Mouse (Mus musculus): ENCODE results near the gene Fkbp6. TPM values are rescaled to one million over a fixed set of nuclear protein-coding genes. Genes with fewer than 3 reads are reported as not detected.

Fkbp6 gene
- total RNA-seq, 2 experiments from 2014 or later: not detected

DNA sequence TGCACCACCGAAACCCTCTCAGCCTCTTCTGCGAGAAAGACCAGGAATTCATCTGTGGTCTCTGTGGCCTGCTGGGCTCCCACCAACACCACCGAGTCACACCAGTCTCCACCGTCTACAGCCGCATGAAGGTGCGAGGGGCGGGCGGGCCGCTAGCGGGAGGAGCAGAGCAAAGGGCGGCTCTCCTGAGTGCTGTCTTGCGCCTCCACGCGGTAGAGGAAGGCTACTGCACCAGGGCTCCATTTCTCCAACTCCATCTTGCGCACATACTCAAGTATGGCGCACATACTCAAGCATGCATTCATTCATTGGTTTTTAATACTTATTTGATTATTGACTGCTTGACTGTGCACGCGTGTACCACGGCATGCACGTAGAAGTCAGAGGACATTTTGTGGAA lies 3.7 kb upstream of the Fkbp6 start:
- no peak for ATAC-seq (ENCODE audit: poor library complexity, severe bottlenecking)

- no peak for ATAC-seq (ENCODE audit: poor library complexity, severe bottlenecking)
Measured at GRCm38 (mm10) chr5:135352995-135353394, 3.2 kb upstream of the Fkbp6 start, which contains the start of gene Trim50. Gene Trim50 (plus strand): TSS chr5:135353295.

DNA sequence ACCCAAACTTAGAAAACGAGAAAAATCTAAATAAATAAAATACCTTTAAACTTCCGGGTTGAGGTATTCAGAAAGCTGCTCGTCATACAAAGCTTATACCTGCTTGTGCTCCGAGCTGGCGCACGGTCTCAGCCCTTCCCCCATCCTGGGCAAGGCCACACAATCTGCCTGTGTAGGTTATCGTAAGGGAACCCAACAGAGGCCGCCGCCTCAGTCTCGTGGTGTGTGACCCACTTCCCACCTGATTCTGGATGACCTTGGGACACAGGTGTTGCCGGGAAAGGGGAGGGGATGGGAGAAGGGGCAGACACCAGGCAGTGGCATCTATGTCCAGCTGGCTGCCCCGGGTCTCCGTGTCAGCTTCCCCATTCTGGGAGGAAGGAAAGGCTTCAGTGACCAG lies 1.8 kb upstream of the Fkbp6 start:
- ATAC-seq (ENCODE audit: poor library complexity, severe bottlenecking): no peak

DNA sequence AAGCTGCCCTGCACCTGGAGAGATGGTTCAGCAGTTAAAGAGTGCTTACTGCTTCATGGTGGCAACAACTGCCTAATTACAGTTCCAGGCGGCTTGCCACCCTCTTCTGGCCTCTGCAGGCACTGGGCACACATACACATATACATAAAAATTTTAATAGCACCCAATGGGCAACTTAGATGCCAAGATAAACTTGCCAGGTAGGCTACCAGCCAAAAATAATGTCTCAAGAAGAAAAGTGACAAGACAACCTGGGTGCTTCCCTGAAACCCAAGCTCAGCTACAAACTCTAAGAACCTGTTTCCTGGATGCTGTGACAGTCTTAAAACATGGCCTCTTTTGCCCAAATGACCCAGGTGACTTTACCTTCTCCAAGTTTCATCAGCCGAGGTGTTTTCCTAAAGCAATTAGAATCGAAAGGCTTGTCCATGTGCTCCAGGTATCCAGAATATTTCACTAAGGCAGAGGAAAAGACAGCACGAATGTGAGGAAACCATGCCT lies 2.3 kb downstream of the Fkbp6 start:
- no peak for ATAC-seq (ENCODE audit: poor library complexity, severe bottlenecking)

GRCm38 (mm10) chr5:135346430-135346829 lies 3.4 kb downstream of the Fkbp6 start:
- no peak for ATAC-seq (ENCODE audit: poor library complexity, severe bottlenecking)

DNA sequence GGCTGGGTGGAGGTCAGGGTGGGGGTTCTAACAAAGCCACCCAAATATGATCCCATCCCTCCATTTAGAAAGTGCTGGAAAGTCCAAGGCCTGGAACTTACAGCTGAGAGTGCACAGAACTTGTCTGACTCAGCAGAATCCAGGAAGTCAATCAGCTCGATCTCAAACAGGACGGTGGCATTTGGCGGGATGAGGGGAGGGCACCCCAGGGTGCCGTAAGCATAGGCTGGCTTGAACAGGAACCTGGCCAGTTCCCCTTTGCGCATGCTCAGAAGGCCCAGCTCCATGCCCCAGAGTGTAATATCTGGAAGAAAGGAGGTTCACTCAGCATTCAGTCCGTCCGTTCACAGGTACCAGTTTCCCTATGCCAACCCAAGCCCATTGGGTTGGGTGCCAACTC lies 3.9 kb downstream of the Fkbp6 start:
- 0 out of 2 replicates have a peak, but pooled peaks have one; percentile 45 for ATAC-seq (ENCODE audit: poor library complexity, severe bottlenecking)

- ATAC-seq (ENCODE audit: poor library complexity, severe bottlenecking): no peak
Measured at GRCm38 (mm10) chr5:135337575-135337974, 12.3 kb downstream of the Fkbp6 start.

DNA sequence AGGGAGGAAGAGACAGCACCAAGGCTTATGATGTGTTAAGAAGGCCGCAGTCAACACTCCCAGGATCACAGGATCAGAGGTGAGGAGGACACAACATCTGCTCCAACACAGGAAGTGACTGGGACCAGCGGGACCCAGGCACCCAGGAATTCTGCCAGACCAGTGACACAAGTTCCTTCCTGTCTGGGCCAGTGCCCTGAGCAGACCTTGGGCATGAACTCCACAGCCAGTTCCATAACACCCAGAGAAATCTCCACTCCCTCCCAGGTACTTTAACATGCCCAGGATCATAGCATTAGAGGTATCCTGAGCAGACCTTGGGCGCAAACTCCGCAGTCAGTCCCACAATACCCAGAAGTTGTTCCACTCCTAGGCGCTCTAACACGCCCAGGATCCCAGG lies 18.7 kb downstream of the Fkbp6 start:
- no peak for ATAC-seq (ENCODE audit: poor library complexity, severe bottlenecking)

DNA sequence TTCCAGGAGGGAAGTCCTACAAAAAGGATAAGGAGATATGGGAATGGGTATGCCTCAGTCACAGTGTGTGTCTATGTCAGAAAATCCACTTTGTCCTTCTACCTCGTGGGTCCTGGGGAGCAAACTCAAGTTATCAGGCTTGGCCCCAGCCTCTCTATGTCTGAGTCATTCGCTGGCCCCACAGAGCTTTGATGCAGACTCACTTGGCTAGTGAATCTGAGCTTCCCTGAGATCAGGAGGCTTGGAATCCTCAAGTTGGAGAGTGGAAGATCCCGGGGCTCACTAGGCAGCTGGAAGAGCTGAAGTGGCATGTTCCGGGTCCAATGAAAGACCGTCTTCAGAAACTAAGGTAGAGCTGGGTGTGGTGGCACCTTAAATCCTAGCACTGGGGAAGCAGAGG lies 19.6 kb downstream of the Fkbp6 start:
- no peak for ATAC-seq (ENCODE audit: poor library complexity, severe bottlenecking)

- no peak for ATAC-seq (ENCODE audit: poor library complexity, severe bottlenecking)
Measured at GRCm38 (mm10) chr5:135329471-135329870, 20.4 kb downstream of the Fkbp6 start.

DNA sequence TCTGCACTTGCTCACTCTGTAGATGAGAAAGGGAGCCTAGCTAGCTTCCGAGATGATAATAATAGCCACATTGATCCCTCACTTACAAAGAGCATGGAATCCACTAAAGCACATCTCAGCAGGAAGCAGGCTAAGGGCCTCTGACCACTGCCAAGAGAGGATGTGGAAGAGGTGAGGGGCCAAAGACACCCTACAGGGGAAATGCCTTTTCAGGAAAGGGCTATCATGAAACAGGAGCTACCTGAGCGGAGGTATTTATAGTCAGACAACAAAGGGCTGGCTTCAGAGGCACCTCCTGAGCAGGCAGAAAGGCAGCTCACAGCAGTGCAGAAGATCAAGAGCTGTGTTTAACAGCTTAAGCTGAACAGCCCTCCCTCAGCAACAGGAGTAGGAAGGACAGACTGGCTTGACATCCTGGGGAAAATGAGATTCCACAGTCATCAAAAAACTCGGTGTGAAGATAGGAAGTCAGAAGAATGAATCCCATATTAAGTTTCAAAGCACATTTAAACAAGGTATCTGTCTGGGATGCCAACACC lies 23.7 kb downstream of the Fkbp6 start:
- ATAC-seq (ENCODE audit: poor library complexity, severe bottlenecking): no peak

GRCm38 (mm10) chr5:135322197-135322596 lies 27.6 kb downstream of the Fkbp6 start:
- no peak for ATAC-seq (ENCODE audit: poor library complexity, severe bottlenecking)

DNA sequence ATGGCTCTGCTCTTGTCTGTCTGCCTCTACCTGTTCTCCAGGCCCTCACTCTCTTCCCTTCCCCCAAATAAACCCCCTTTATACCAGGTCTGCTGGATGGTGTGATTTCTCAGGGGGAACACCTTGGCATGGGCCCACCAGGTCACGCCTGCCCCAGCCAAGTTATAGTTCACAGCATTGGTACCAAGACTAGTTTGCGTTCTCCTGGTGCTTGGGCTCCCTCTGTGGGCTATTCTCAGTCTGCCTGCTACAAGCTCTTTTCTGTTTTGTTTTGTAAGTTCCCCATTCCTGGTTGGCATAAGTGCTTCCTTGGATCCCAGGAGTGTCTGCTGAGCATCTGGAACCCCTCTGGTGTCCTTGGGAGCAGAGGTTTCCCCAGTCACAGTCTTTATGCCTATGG lies 30.0 kb downstream of the Fkbp6 start:
- no peak for ATAC-seq (ENCODE audit: poor library complexity, severe bottlenecking)

DNA sequence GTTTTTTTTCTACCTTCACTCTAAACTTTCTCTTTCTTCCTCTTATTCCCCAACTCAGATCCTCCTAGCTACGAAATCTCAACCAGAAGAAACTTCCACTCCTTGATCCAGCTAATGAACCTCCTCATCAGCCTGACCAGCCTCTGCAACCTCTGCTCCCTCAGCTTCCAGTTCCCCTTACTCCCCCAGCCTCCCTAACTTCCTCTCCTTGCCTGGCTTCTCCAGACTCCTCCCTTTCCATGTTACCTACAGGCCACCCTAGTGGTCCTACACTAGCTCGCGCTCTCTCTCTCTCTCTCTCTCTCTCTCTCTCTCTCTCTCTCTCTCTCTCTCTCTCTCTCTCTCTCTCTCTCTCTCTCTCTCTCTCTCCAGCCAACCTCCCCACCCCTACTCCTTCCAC lies 33.7 kb downstream of the Fkbp6 start:
- no peak for ATAC-seq (ENCODE audit: poor library complexity, severe bottlenecking)

- no peak for ATAC-seq (ENCODE audit: poor library complexity, severe bottlenecking)
Measured at GRCm38 (mm10) chr5:135306321-135306965, 43.4 kb downstream of the Fkbp6 start.

- no peak for ATAC-seq (ENCODE audit: poor library complexity, severe bottlenecking)
Measured at GRCm38 (mm10) chr5:135302454-135302853, 47.4 kb downstream of the Fkbp6 start.

- ATAC-seq (ENCODE audit: poor library complexity, severe bottlenecking): no peak
Measured at GRCm38 (mm10) chr5:135301916-135302315, 47.9 kb downstream of the Fkbp6 start.

DNA sequence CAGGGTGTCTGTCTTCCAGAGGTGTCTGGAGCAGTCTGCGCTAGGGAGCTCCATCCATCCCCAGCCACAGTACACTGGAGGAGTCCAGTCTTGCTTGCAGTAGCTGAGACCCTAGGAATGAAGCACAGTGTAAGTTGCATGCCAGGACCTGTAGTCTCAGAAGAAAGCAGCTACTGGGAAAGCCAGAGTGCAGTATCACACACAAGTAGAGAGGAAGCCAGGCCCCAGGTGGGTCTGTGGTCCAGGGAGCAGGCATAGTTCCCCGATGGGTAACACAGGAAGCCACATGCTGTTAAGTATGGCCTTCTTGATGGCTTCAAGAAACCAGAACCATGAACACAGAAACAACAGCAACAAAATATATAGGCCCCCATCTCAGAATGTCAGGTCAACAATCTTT lies 57.8 kb downstream of the Fkbp6 start:
- no peak for ATAC-seq (ENCODE audit: poor library complexity, severe bottlenecking)

DNA sequence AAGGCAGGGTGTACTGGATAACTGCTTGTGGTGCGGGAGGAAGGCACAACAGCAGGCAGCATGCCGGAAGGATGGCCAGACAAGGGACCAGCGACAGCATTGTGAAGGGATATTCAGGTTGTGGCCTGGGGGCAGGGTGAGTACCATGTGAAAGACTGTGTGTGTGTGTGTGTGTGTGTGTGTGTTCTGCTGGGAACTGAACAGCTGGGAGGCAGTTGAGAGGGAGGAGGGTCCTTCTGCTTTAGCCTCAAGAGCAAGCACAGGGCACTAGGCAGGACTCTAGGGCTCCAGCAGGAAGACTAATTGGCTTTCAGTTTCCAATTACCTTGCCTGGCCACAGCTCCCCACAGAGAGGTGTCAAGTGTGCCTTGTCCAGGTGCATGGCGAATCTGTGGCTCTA lies 58.7 kb downstream of the Fkbp6 start:
- ATAC-seq (ENCODE audit: poor library complexity, severe bottlenecking): no peak

DNA sequence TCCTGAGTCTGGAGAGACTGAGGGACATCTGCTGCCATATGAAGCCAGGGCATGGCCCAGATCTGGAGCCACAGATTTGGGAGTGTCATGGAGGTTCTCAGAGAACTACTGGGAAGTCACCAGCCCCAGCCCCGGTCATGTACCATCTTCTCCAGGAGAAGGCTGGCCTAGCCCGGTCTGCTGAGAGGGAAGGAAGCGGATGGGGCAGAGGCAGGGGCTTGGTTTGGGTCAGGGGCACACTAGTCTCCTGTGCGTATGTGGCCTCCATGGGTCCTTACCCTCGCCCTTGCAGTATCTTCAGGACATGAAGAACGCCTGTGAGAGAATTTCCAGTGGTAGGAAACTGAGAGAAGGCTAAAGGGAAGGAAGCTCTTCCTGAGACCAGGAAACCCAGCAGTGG lies 59.1 kb downstream of the Fkbp6 start:
- ATAC-seq (ENCODE audit: poor library complexity, severe bottlenecking): no peak

DNA sequence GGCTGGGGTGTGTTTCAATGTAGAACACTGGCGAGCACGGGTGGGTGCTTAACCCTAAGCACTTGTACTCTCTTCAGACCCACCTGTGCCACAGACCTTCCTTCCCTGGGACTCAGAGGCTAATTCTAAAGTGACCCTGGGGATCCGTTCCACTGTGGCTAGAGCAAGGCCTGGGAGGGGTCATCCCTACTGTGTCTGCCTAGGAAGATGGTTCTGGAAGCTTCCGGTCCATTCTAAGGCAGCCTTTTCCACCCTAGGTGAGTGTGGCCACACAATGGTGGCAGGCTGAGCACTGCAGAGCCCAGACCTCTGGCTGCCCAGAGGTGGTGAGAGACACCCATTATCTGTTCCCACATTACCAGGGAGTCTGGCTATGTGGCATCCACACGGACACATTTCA lies 62.9 kb downstream of the Fkbp6 start:
- no peak for ATAC-seq (ENCODE audit: poor library complexity, severe bottlenecking)

- ATAC-seq (ENCODE audit: poor library complexity, severe bottlenecking): peak; percentile 40; the same call in 1 of the 2 replicates
Measured at GRCm38 (mm10) chr5:135286185-135286584, 63.7 kb downstream of the Fkbp6 start.

GRCm38 (mm10) chr5:135285211-135285610 lies 64.6 kb downstream of the Fkbp6 start:
- no peak for ATAC-seq (ENCODE audit: poor library complexity, severe bottlenecking)

Measured in megakaryocyte, adult 5-6 weeks (primary cell).